ENCODE assay signal across 9 mouse cellular contexts in the genomic region with DNA sequence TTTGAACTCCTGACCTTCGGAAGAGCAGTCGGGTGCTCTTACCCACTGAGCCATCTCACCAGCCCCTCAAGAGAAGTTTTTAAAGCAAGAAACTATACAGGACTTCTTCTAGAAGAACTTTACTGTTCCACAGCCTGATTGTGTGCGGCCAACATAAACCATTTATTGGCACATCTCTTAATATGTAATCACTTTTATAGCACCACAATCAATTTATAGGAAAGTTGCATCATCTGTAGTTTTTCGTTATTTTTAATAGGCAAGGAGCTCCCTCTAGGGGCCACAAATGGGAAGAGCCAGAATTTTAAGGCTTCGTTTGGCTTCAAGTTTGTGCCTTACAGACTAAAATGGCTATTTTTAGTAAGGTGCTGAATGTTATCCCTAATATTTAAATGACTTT. TPM values are rescaled to one million over a fixed set of nuclear protein-coding genes. Genes with fewer than 3 reads are reported as not detected.
A peak's percentile ranks its signal among the peaks of the same experiment; 100 is the strongest.
DNase-seq lines count a peak whose midpoint lies in the region; ATAC-seq and TF ChIP-seq lines count a peak whose summit lies in the region.
"Had no signal": no experiment of that assay in that cellular context is flagged by ENCODE, and none has a peak within 500 bp of the region (broad histone marks: within the 10 kb centered on the region; RNA-seq: fewer than 3 reads in every experiment).

No protein-coding gene starts in this region.

- no peak for DNase-seq in frontal cortex, postnatal 14 days (ENCODE audit: low spot score in 2 of 2)
- no peak for DNase-seq in liver, postnatal 0 days
- no peak for DNase-seq in liver, embryonic 11.5 days (ENCODE audit: low spot score)
- DNase-seq in ES-E14 (ENCODE audit: low read depth, low spot score), result peak; percentile 20
- peak; percentile 62 for DNase-seq in induced T-regulatory cell, adult 2 months (ENCODE audit: low read depth)
- DNase-seq in urinary bladder, postnatal 4 days (ENCODE audit: low spot score in 2 of 2), result no peak
- no peak for DNase-seq in testis, postnatal 10 days (ENCODE audit: low spot score)

- 0 out of 2 replicates have a peak, but pooled peaks have one; percentile 44 for ATAC-seq in frontal cortex, adult (ENCODE audit: low TSS enrichment)
- ATAC-seq in liver, postnatal 0 days, result no peak
- no peak for ATAC-seq in liver, embryonic 11.5 days (replicated peaks; ENCODE audit: low FRiP score)

- in situ Hi-C loops in ES-E14 (cut with MboI; ENCODE audit: low sequenced_read_pairs in 2 of 2, unreplicated experiment in 2 of 2), result loop anchor here in 1 of 2 experiments (25.0 kb wide), 1 partner anchor 253 kb away; no protein-coding TSS in a partner anchor

- H3K4me2 ChIP-seq in liver, postnatal 0 days (ENCODE audit: low read depth, low read length), result no peak overlapping the region
- no peak overlapping the region for H3K4me2 ChIP-seq in liver, embryonic 11.5 days
- H3K4me2 ChIP-seq: heart, embryonic 15.5 days had no signal

- no peak overlapping the region for H3K27ac ChIP-seq in liver, postnatal 0 days (ENCODE audit: low read depth)
- no peak overlapping the region for H3K27ac ChIP-seq in liver, embryonic 11.5 days (ENCODE audit: low read depth, low read length)
- H3K27ac ChIP-seq in ES-E14 (ENCODE audit: insufficient read depth, low read depth, low read length, poor library complexity, severe bottlenecking), result no peak overlapping the region
- H3K27ac ChIP-seq: heart, embryonic 15.5 days had no signal

- TF ChIP-seq CTCF in liver, postnatal 0 days (IDR thresholded peaks at IDR 0.05; ENCODE audit: low read depth), result peak; percentile 75

- H3K4me1 ChIP-seq in liver, postnatal 0 days (ENCODE audit: insufficient read depth), result no peaks in the 10 kb centered on the region
- no peaks in the 10 kb centered on the region for H3K4me1 ChIP-seq in liver, embryonic 11.5 days (replicated peaks; ENCODE audit: control insufficient read depth, insufficient read depth, low read length)
- H3K4me1 ChIP-seq in ES-E14 (ENCODE audit: control insufficient read depth in 2 of 2, insufficient read depth in 2 of 2, low read length in 2 of 2, poor library complexity in 1 of 2), result peaks cover 0 to 2% of the 10 kb centered on the region in 2 experiments; a peak in 1 of 4 replicates

- no peaks in the 10 kb centered on the region; the same call in 1 of the 2 replicates for H3K9me3 ChIP-seq in liver, postnatal 0 days (ENCODE audit: low read length)
- no peaks in the 10 kb centered on the region for H3K9me3 ChIP-seq in liver, embryonic 11.5 days (ENCODE audit: control insufficient read depth, low read length)
- no peaks in the 10 kb centered on the region for H3K9me3 ChIP-seq in ES-E14 (ENCODE audit: control insufficient read depth, insufficient read depth, low read depth, low read length)
- H3K9me3 ChIP-seq: heart, embryonic 15.5 days had no signal

- TF ChIP-seq EP300 in liver, postnatal 0 days (IDR thresholded peaks at IDR 0.05; ENCODE audit: low read depth), result no peak

- no peak overlapping the region for H3K4me3 ChIP-seq in liver, postnatal 0 days (ENCODE audit: low read depth, low read length)
- no peak overlapping the region for H3K4me3 ChIP-seq in liver, embryonic 11.5 days (ENCODE audit: low read depth, low read length)
- no peak overlapping the region for H3K4me3 ChIP-seq in ES-E14 (ENCODE audit: insufficient read depth in 1 of 2, low read depth in 1 of 2, low read length in 2 of 2, poor library complexity in 1 of 2, severe bottlenecking in 1 of 2)
- H3K4me3 ChIP-seq: heart, embryonic 15.5 days had no signal

- H3K27me3 ChIP-seq in liver, postnatal 0 days (ENCODE audit: insufficient read depth, low read length), result no peaks in the 10 kb centered on the region
- no peaks in the 10 kb centered on the region for H3K27me3 ChIP-seq in liver, embryonic 11.5 days (replicated peaks; ENCODE audit: control insufficient read depth, insufficient read depth, low read length)
- H3K27me3 ChIP-seq: heart, embryonic 15.5 days had no signal

- H3K36me3 ChIP-seq in liver, postnatal 0 days (replicated peaks; ENCODE audit: insufficient read depth, low read length), result peaks cover 13% of the 10 kb centered on the region; the same call in 1 of the 2 replicates
- peaks cover 4% of the 10 kb centered on the region; the same call in 1 of the 2 replicates for H3K36me3 ChIP-seq in liver, embryonic 11.5 days (ENCODE audit: control insufficient read depth, insufficient read depth, low read length)
- no peaks in the 10 kb centered on the region for H3K36me3 ChIP-seq in ES-E14 (ENCODE audit: control insufficient read depth, insufficient read depth, low read length, poor library complexity, severe bottlenecking)

- 53% methylated on average over 5 of the region's 5 CpGs for WGBS in liver, postnatal 0 days (ENCODE audit: insufficient replicate concordance)
- WGBS in liver, embryonic 11.5 days, result 59% methylated on average over 5 of the region's 5 CpGs

- no peak overlapping the region for H3K9ac ChIP-seq in liver, postnatal 0 days (replicated peaks)
- no peak overlapping the region for H3K9ac ChIP-seq in liver, embryonic 11.5 days (ENCODE audit: low read depth, low read length)
- no peak overlapping the region for H3K9ac ChIP-seq in ES-E14 (ENCODE audit: insufficient read depth, low read depth, low read length, poor library complexity, severe bottlenecking)
- H3K9ac ChIP-seq: heart, embryonic 15.5 days had no signal

TF ChIP-seq in ES-E14, 5 proteins besides CTCF, POLR2A, EP300 and RAD21:
- TF ChIP-seq MAFK (IDR thresholded peaks at IDR 0.05; ENCODE audit: insufficient read depth, low read depth, low read length), result no peak
- TF ChIP-seq ZNF384 (IDR thresholded peaks at IDR 0.05; ENCODE audit: low read depth, low read length), result no peak
- TF ChIP-seq ZC3H11A (IDR thresholded peaks at IDR 0.05; ENCODE audit: borderline replicate concordance, low read depth, low read length), result no peak
- TF ChIP-seq CHD2 (IDR thresholded peaks at IDR 0.05; ENCODE audit: low read depth, low read length), result no peak
- no peak for TF ChIP-seq HCFC1 (IDR thresholded peaks at IDR 0.05; ENCODE audit: borderline replicate concordance, insufficient read depth, low read length)

RNA-seq across cellular contexts. Expression of a gene that starts 11.0 kb away (rescaled TPM):
- polyA plus RNA-seq in liver, postnatal 0 days (2015; fragmentation: Nextera tagmentation; extraction: Ambion mirVana), result 28.0 and 28.2 TPM in 2 replicates
- 63.4 and 67.2 TPM in 2 replicates for polyA plus RNA-seq in liver, embryonic 11.5 days (2014; fragmentation: Nextera tagmentation; extraction: Ambion mirVana)
- total RNA-seq in ES-E14 (2012; rRNA removed), result 18.1 and 27.9 TPM in 2 replicates

RNA-seq across cellular contexts. Expression of a gene that starts 11.1 kb away (rescaled TPM):
- 17.4 and 18.1 TPM in 2 replicates for polyA plus RNA-seq in liver, postnatal 0 days (2015; fragmentation: Nextera tagmentation; extraction: Ambion mirVana)
- 36.8 and 41.9 TPM in 2 replicates for polyA plus RNA-seq in liver, embryonic 11.5 days (2014; fragmentation: Nextera tagmentation; extraction: Ambion mirVana)
- total RNA-seq in ES-E14 (2012; rRNA removed), result 29.8 and 35.6 TPM in 2 replicates

Comparison
In these comparisons a context has a peak if more than half of its experiments do, and no peak if none do; other contexts are left out.
1. DNase-seq: peak in ES-E14 (single experiment) and induced T-regulatory cell, adult 2 months (single experiment); none in frontal cortex, postnatal 14 days (0 of 2), liver, postnatal 0 days (single experiment), liver, embryonic 11.5 days (single experiment), urinary bladder, postnatal 4 days (0 of 2) and testis, postnatal 10 days (single experiment).